Mouse (Mus musculus): ENCODE measurements around the gene Myo16.

DNA sequence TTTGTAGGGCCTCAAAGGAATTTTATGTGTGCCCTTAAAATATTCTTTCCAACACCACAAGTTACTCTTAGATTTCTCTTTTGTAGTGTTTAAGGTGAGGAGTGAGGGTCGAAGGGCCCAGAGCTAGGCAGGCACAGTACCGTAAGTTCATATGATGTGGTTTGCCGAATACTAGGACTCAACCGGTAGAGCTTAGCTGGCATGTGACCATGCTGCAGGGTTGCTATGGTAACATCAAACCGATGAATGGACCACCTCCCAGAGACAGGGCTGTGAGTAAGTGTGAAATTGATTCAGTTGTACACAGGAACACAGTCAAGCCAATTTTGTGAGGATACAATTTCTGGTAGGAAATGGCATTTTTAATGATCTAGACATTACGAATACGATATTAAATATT, 44.5 kb downstream of the Myo16 start:
- TF ChIP-seq CTCF (conservative IDR thresholded peaks at IDR 0.05; ENCODE audit: insufficient read depth, insufficient read length, low read depth, low read length) (no peak), POLR2A (IDR thresholded peaks at IDR 0.05; ENCODE audit: low read depth, low read length) (no peak)

Measured in kidney, adult 2 months (tissue).